Mouse (Mus musculus): ENCODE data around the gene Lgals2.

Gene Lgals2

DNA sequence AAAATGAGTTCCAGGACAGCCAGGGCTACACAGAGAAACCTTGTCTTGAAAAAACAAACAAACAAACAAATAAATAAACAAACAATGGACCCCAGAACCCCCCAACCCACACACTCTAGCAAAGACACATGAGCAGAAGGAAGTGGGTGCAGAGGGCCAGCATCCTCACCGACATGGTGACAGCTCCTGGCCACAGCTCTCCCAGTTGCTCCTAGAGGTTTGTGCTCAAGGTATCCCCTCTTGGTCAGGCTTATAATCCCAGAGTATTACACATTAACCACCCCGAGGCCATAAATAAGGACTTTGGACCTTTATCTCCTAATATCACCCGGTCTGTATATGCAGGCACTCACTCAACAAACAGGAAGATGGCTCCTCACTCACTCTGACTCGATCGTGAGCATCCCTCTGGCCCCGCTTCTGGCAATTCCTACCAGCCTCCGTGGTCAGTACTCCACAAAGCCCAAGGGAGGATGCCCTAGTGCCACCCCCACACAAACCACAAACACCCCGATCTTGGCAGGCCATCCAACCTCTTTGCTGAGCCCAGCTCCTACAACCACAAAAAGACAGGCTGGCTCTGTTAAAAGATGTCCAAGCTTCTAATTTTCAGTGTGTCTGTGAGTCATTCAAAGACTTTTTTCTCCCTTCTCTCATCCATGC, at the start of gene Lgals2:
Lgals2 (minus strand) TSS at position 227 of the 663 bp plus-strand sequence.
- peak in 1 of 2 experiments; percentile 37 for DNase-seq

DNA sequence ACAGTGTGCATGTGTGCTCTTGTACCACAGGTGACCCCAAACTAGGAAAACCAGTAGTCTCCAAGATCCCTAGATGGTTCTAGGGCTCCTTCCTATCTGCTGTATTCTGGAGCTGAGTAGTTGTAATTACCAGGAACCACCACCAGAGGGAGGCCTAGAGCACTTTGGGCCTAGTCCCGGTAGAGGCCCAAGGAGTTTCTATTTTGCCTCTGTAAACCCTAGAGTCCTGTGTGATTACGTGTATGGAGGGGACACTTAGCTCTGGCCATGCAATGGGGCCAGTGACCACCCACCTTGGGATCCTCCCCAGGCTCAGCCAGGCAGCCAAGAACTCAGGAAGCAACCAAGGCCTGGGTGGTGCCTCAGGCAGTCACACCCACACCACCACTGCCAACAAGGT, 47.9 kb upstream of the Lgals2 start:
- DNase-seq, result peak; percentile 64 to 90

- no peak for DNase-seq
These were observed 46.1 kb upstream of the Lgals2 start for GRCm38 (mm10) chr15:78901422-78901789.

DNA sequence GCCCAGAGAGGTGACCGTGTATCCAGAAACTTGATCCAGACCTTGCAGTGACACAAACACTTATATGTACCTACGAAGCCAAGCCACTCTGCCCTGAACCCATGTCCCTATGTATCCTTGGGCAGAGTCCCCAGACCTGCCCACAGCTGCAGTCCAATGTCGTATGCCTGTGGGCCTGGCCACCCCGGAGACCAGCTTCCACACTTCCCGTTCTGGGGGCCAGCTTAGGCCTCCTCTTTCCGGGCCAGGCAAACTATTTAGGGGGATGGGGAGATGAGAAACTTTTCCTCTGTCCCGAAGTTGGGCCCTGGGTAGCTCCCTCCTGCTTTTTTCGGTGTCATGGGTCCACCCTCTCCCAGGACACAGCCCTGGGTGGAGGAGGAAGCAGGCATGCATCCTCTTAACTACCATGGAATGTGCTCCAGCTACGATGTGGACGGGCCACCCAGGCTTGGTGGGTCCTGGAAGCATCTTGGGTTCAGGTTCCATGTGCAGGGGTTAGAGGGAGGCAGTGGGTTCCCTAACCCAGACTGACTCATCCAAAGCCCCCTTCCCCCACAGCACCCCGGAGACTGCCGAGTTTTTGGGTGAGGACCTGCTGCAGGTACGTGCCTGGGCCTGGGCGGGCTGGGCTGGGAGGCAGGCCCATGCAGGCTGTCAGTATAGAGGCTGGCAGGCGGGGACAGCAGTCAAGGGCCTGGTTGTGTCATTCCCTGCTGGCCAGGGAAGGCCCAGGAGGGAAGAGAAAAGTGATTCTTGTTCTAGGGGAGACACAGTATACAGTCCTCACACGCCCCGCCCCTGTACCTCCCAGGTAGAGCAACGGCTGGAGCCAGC, 45.5 kb upstream of the Lgals2 start:
- peak in 1 of 2 experiments; percentile 57 for DNase-seq

GRCm38 (mm10) chr15:78899740-78900584, 44.6 kb upstream of the Lgals2 start, which contains the start of gene Sh3bp1:
Gene Sh3bp1 (plus strand): TSS chr15:78899768.
- DNase-seq, result peak; percentile 84 to 87

DNA sequence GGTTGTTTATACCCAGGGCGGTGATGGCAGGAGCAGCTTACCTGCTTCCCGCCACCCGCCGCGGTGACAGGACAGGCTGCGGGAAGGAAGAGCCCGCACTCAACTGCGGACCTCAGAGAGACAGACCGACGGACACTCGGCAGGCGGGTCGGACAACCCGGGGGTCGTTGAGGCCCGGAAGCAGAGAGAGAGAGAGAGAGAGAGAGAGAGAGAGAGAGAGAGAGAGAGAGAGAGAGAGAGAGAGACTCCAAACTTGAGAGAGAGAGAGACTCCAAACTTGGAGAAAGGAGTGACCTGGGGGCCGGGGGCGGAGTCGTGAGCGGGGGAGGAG, 44.0 kb upstream of the Lgals2 start, which contains the start of gene Gm49510:
Gm49510 (plus strand) TSS at position 259 of the 331 bp plus-strand sequence.
- DNase-seq, result no peak

DNA sequence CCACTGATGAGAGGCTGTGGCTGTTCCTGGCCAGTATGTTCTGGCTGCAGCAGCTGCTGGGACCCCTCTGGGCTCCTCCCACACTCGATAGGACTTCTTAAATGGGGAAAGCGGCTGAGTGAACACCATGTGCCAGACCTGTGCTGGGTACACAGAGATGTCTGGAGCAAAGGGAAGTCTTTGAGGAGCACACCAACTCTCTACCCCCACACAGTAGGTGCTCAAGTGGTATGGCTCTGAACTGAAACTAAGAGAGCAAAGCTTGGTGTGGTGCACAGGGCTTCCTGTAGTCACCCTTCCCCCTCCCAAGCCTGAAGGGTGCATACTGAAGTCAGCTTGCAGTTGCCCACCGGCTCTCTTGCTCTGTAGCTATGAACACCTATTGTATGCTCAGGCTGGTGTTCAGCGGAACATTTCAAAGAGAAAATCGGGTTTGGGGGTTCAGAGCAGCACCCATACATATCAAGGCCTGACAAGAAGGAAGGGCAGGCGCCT, 43.2 kb upstream of the Lgals2 start:
- no peak for DNase-seq

GRCm38 (mm10) chr15:78897488-78897887, 42.2 kb upstream of the Lgals2 start:
- DNase-seq, result no peak

DNA sequence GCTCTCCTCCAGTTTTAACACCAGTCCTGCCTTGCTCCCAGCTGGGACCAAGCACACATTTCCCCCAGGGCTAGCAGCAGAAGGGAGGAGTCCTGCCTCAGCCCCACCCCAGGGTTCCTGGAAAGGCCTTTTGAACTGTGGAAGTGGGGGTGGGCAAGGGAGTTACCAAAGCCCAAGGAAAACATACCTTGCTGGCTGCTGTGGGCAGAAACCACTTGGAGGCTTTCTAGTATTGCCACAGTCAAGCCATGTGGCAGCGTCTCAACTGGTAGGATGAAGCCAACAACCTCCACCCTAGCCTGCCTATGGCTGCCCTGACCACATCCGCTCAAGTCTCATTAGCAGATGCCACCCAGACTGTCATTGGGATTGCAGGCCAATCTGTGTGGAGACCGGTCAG, 40.8 kb upstream of the Lgals2 start:
- DNase-seq, result peak; percentile 63

DNA sequence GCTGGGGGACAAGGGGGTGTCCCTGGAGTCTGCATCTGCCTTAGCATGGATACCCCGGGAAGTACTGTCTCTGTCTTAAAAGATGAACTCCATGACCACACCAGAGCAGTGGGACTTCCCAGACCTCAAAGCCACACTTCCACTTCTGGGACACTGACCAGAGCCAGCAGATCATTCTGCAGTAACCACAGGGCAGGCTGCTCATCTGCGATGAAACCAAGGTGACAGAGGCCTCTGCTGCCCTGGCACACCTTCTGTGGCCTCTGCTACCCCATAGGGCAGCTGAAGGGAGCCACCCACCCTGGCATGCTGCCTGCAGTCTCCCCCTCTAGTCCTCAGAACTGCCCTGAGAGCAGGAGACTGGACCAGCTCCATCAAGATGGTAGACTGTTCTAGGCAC, 40.4 kb upstream of the Lgals2 start:
- DNase-seq, result no peak

DNA sequence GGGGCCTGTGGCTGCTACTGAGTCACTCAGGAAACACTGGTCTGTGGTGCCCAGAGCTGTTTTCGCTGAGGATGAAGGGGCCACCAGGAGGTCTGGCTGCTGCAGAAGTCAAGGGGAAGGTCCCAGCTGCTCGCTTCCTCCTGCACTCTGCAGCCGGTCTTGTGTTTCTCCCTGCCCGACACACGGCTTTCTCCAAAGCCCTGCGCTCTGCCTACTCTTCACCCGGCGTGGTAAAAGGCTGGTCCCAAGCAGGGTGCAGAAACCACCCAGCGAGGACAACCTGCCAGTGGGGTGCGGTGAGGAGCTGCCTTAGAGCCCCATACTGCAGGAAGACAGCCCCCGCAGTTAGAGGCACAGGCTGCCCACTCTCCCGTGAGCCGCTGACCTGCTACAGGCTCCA, 39.4 kb upstream of the Lgals2 start:
- peak in 1 of 2 experiments; percentile 53 for DNase-seq

DNA sequence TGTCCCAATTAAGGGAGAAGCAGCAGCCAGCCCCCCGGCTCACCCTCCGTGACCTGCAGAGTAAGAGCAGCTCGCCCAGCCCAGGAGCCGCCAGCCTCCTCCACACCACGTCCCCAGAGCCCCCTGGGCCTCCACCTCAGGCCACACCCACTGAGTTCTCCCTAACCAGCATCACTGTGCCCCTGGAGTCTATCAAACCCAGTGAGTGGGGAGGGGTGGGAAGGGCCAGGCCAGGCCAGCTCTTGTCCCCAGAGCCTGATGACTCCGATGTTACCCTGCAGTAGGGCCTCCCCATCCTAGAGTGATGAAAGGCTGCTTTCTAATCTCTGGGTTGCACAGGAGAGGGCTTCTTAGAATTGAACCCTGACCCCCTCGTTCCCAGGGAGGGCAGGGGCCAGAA, 37.1 kb upstream of the Lgals2 start:
- DNase-seq, result no peak

DNA sequence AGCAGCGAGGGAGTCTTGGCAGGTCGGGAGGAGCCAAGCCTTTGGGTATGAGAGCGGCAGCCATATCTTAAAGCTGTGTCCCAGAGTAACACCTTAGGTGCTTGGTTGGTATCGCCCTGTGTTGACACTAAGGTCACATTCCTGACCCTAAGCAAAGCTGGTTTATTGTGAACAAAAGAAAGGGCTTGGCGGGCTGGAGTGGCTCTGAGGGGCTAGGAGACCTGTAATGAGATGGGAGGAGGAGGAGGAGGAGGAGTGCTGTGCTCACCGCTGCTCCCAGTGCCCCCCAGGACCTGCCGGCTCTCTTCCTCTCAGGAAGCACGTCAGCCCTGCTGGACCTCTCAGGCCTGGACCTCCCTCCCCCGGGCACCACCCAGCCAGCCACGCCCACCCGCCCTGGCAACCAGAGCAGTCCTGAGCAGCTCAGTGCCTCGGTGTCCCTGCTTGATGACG, 34.1 kb upstream of the Lgals2 start:
- DNase-seq, result peak; percentile 50 to 59

GRCm38 (mm10) chr15:78881828-78882227, 26.5 kb upstream of the Lgals2 start:
- DNase-seq, result no peak

DNA sequence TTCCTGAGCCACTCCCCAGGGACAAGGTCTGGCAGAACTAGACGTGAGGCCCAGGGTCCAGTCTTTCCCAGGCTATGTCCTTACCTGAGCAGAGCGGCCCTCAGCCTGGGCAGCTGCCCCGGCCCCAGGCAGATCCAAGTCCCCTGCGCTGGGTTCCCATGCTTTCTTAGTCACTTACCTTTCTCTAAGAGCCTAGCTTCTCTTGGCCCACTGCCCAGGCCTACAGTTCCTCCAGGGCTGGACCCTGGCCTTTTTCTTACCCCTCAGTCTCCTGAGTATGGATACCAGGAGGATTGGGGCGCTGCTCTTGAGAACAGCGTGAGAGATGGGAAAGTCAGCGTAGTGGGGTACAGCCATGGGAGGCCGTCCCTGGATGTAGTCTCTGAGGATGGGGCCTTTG, 25.1 kb upstream of the Lgals2 start:
- no peak for DNase-seq

DNA sequence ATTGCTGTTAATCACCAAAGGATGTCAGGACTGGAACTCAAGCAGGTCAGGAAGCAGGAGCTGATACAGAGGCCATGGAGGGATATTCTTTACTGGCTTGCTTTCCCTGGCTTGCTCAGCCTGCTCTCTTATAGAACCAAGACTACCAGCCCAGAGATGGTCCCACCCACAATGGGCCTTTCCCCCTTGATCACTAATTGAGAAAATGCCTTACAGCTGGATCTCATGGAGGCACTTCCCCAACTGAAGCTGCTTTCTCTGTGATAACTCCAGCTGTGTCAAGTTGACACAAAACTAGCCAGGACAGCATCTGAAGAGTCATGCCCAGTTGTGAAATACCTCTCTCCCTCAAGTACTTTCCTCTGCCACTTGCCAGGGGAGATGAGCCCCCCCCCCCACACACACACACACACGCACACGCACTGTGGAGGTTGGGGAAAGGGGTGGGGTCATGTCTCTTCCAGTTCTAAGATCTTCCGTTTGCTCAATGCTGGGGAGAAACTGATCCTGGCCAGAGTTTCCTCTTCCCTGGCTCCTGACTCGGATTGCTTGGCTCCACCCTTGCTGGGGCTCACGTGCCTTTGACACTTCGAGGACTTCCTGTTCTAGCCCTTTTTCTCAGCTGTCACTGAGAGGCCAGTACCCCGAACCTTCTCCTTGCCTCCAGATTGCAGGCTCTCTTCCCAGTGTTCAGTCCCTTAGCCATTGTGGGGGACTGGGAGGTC, 23.6 kb upstream of the Lgals2 start:
- DNase-seq, result peak; percentile 62 to 78

DNA sequence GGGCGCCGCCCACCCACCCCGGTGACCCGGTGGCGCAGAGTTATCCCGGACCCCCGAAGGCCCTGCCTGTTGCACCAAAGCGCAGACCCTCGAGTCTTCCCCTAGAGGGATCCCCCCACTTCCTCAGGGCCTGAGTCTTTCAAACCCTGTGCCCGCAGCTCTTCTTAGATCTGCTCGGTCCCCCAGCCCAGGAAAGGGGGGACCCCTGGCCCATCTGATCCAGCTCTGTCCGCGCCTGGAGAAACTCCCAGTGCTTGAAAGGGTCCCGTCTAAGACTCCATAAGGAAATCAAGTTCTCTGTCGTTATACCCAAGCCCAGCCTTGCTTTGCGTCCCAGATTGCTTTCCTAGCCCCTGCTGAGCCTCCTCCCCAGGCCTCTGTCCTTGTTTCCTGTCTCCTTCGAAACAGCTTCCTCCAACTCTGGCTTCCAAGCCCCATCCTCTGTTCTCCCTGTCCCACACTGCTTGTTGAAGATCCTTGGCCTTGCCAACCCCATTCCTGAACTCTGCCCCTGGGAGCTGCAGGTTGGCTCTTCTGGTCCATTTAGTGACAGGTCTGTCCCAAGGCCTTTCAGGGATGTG, 22.6 kb upstream of the Lgals2 start:
- DNase-seq, result no peak

DNA sequence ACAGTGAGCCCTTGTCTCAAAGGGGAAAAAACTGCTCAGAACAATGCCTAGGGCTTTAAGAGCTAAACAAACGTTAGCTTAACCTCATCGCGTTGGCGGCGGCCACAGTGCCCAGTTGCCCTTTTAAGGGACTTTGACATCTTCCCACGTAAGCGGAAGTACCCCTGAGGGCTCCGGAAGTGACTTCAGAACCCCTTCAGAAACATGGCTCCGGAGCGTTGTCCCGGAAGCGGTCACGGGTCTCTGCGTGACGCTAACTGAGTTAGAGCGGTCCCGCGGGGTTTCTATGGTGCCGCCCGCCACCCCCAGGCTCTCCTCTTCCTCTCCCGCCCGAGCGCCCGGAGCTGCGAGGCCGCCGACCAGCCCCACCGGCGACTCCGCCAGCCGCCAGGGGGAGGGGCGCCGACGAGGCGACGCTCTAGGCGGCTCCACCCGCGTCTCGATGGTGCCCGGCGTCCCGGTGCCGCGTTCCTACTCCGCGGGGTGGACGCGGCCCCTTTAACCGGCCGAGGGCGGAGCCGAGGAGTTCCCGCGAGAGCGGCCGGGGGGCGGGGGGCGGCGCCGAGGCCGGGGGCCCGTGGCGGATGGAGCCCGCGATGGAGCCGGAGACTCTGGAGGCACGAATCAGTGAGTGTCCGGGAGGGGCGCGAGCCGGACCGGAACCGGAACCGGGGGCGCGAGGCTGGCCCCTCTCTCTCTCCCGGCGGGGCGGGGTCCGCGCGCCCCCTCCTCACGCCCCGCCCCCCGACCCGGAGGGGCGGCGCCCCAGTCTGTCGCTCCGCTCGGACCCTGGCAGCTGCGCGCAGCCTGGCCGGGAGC, 21.9 kb upstream of the Lgals2 start, which contains the start of gene Gga1:
Gga1 (plus strand) TSS at position 200 of the 819 bp plus-strand sequence.
- peak; percentile 96 for DNase-seq

DNA sequence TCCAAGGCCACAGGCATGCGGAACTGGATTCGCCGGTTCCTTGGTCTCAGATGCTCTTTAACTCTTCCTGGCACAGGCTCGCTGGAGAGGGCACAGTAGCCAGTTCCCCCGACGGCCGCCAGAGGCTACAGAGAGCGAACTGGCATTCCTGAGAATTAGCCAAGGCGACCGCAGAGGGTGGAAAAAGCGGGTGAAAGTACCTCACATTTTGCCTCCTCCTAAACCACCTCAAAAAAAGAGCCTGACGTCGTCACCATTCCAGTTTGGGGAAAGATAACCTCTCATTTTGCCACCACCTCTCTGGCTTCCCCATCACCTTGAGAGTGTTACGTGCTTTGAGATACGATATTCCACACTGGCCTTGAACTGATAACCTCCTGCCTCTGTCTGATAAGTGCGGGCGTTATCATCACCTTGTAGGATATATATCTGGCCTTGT, 20.9 kb upstream of the Lgals2 start:
- DNase-seq, result peak; percentile 93 to 94

- DNase-seq, result no peak
These were observed 20.2 kb upstream of the Lgals2 start for GRCm38 (mm10) chr15:78875537-78875936.

DNA sequence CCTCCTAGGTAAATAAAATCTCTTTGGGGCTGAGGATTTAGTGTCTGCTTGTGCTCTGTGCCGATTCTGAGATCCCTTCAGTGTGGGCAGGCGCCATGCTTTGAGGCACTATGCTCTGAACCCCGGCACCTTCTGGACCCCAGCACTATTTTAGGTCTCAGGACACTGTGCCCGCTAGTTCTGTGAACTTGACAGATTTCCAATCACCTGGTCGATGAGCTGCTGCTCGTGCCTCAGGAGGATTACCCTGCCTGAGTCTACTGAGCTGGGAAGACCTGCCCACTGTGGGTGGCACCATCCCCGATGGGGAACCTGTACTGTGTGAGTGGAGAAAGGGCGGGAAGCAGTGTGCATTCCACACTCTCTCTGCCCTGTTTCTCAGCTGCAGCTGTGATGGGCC, 19.7 kb upstream of the Lgals2 start:
- no peak for DNase-seq

All from lung, postnatal 4 days (tissue).